Comparison of ENCODE assay signal across 24 mouse cellular contexts in genomic region chr6:25836261-25836660, GRCm38 (mm10).
"Had no signal": no experiment of that assay in that cellular context is flagged by ENCODE, and none has a peak within 500 bp of the region (broad histone marks: within the 10 kb centered on the region; RNA-seq: fewer than 3 reads in every experiment).

No protein-coding gene starts in this region.

- H3K4me1 ChIP-seq: kidney, embryonic 15.5 days; limb, embryonic 10.5 days; limb, embryonic 13.5 days; liver, embryonic 12.5 days; liver, embryonic 15.5 days; lung, embryonic 15.5 days; midbrain, embryonic 12.5 days; midbrain, embryonic 15.5 days; neural tube, embryonic 12.5 days; neural tube, embryonic 15.5 days had no signal

- ATAC-seq: liver, embryonic 12.5 days; midbrain, embryonic 15.5 days had no signal

- H3K9me3 ChIP-seq: kidney, embryonic 15.5 days; limb, embryonic 10.5 days; limb, embryonic 13.5 days; liver, embryonic 12.5 days; liver, embryonic 15.5 days; lung, embryonic 15.5 days; midbrain, embryonic 12.5 days; midbrain, embryonic 15.5 days; neural tube, embryonic 12.5 days; neural tube, embryonic 15.5 days had no signal

- H3K4me2 ChIP-seq: kidney, embryonic 15.5 days; limb, embryonic 13.5 days; liver, embryonic 12.5 days; liver, embryonic 15.5 days; lung, embryonic 15.5 days; midbrain, embryonic 12.5 days; midbrain, embryonic 15.5 days; neural tube, embryonic 12.5 days; neural tube, embryonic 15.5 days had no signal

- H3K36me3 ChIP-seq: kidney, embryonic 15.5 days; limb, embryonic 10.5 days; limb, embryonic 13.5 days; liver, embryonic 12.5 days; liver, embryonic 15.5 days; lung, embryonic 15.5 days; midbrain, embryonic 12.5 days; midbrain, embryonic 15.5 days; neural tube, embryonic 12.5 days; neural tube, embryonic 15.5 days had no signal

- H3K9ac ChIP-seq: kidney, embryonic 15.5 days; limb, embryonic 13.5 days; liver, embryonic 12.5 days; liver, embryonic 15.5 days; lung, embryonic 15.5 days; midbrain, embryonic 12.5 days; midbrain, embryonic 15.5 days; neural tube, embryonic 12.5 days; neural tube, embryonic 15.5 days had no signal

- DNase-seq: kidney, postnatal 10 days; layer of hippocampus, adult 9-11 months; liver; lung, adult 18-20 months; lung, postnatal 10 days; lung, postnatal 36 days; right cerebral cortex, adult 18-20 months; right cerebral cortex, postnatal 14 days; right cerebral cortex, postnatal 4 days; thymus, adult 2 months; thymus, postnatal 14 days; thymus, postnatal 4 days had no signal

- H3K4me3 ChIP-seq: kidney, embryonic 15.5 days; layer of hippocampus, adult 2 months; limb, embryonic 10.5 days; limb, embryonic 13.5 days; liver, embryonic 12.5 days; liver, embryonic 15.5 days; lung, embryonic 15.5 days; midbrain, embryonic 12.5 days; midbrain, embryonic 15.5 days; neural tube, embryonic 12.5 days; neural tube, embryonic 15.5 days had no signal

- H3K27ac ChIP-seq: kidney, embryonic 15.5 days; layer of hippocampus, adult 2 months; limb, embryonic 10.5 days; limb, embryonic 13.5 days; liver, embryonic 12.5 days; liver, embryonic 15.5 days; lung, embryonic 15.5 days; midbrain, embryonic 12.5 days; midbrain, embryonic 15.5 days; neural tube, embryonic 12.5 days; neural tube, embryonic 15.5 days; stomach, postnatal 0 days had no signal

- H3K27me3 ChIP-seq: kidney, embryonic 15.5 days; limb, embryonic 13.5 days; liver, embryonic 12.5 days; liver, embryonic 15.5 days; lung, embryonic 15.5 days; midbrain, embryonic 12.5 days; midbrain, embryonic 15.5 days; neural tube, embryonic 12.5 days; neural tube, embryonic 15.5 days had no signal
